Mouse (Mus musculus) erythroblast, embryonic 14.5 days (primary cell): ENCODE data around the gene Ccnl2. TPM values are rescaled to one million over a fixed set of nuclear protein-coding genes. Genes with fewer than 3 reads are reported as not detected.
A peak's percentile ranks its signal among the peaks of the same experiment; 100 is the strongest.

Experiments
- H3K27me3 ChIP-seq: 2 replicates; pipeline ENCODE4 v1.6.1; 2012; ENCODE audit warnings: inconsistent platforms; ENCODE audit not compliant: control insufficient read depth
- H3K36me3 ChIP-seq: 2 replicates; pipeline ENCODE4 v1.6.1; 2012; ENCODE audit warnings: mild to moderate bottlenecking, inconsistent platforms; ENCODE audit not compliant: control insufficient read depth
- H3K4me1 ChIP-seq: 2 replicates; pipeline ENCODE4 v1.6.1; 2012; ENCODE audit warnings: inconsistent platforms; ENCODE audit not compliant: control insufficient read depth
- H3K4me3 ChIP-seq: replicated peaks from 2 replicates; pipeline ENCODE3; 2012; ENCODE audit warnings: moderate library complexity, mild to moderate bottlenecking, inconsistent platforms
- H3K9me3 ChIP-seq: 2 replicates; pipeline ENCODE4 v1.6.1; 2012; ENCODE audit warnings: low read length, inconsistent platforms, mixed read lengths; ENCODE audit not compliant: control insufficient read depth
- GATA1 ChIP-seq: IDR thresholded peaks from 2 replicates; pipeline ENCODE4 v1.6.1; 2012; ENCODE audit warnings: low read length, inconsistent platforms, mixed read lengths
- TAL1 ChIP-seq: IDR thresholded peaks from 3 replicates; pipeline ENCODE4 v1.6.1; 2012; ENCODE audit warnings: low read length, inconsistent platforms, mixed read lengths
- polyA plus RNA-seq: library from polyadenylated mRNA; stranded (reverse); fragments of >175 nt; gene quantifications from 2 replicates; pipeline ENCODE4 v1.2.3, GENCODE M21; 2012

Gene Ccnl2
- polyA plus RNA-seq, 1 experiment: 4.8 TPM

DNA sequence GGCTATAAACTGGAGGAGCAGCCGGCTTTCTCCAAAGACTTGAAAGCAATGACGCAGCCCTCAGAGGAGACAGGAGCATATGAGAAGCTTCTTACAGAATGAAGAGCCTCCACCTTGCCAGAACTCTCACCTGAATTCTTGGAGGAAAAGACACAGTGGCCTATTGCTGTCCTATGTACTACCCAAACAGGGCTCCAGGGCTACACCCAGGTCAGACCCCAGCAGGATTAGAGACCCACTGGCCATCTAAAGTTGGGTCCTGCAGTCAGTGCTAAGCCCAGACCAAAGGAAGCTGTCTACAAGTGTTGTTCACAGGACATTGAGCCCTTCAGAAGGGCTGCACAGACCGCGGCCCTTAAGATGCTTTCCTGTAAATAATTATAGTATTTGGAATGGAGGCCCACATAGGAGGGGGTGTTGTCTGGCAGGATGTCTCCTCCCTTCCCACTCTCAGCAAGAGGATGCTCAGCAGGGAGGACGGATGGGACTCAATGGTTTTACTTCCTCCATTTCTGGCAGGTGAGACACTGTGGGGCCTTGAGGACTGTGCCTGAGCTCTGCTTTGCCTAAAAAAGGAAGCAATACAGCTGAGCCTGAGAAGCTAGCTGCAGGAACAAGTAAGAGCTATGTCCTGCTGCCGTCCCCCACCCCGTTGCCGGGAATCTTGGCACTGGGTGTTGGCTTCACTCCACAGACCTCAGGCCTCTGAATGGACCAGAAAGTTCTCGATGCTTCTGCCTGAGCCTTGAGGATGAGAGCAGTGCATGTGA, 37.1 kb upstream of the Ccnl2 start:
- Histone ChIP-seq H3K36me3 (no peaks in the 10 kb centered on the region), H3K4me1 (peaks cover 18% of the 10 kb centered on the region), H3K27me3 (peaks cover 76% of the 10 kb centered on the region), H3K4me3 (no peak overlapping the region), H3K9me3 (no peaks in the 10 kb centered on the region)
- no peak for TF ChIP-seq TAL1
- no peak for TF ChIP-seq GATA1

- Histone ChIP-seq H3K27me3 (peaks cover 77% of the 10 kb centered on the region), H3K9me3 (no peaks in the 10 kb centered on the region), H3K4me3 (no peak overlapping the region), H3K4me1 (peaks cover 11% of the 10 kb centered on the region), H3K36me3 (no peaks in the 10 kb centered on the region)
- TF ChIP-seq TAL1 (no peak), GATA1 (no peak)
Measured at GRCm38 (mm10) chr4:155775855-155776254, 36.4 kb upstream of the Ccnl2 start.

DNA sequence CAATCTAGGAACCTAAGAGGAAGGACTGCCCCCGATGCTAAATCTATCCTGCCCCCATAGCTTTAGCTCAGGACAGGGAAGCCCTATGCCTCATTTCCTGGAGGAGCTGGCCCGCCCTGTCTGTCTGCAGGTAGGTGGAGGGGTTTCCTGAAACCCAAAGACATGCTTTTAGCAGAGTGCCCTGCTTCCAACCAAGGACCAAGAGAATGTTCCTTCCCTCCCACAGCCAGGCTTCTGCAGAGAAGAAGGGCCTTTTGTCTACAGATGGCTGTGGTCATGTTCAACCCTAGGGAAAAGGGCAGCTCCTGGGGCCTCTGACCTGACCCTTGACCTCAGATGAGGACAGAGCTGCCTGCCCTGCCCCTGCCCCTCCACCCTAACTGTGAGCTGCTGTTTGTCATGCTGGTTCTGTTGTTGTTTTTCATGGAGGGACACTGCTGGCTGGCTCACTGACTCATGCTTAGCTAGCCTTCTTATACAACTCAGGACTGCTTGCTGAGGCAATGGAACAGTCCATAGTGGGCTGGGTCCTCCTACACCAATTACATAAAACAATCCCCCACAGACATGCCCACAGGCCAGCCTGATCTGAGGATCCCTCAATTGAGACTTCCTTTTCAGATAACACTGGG, 35.5 kb upstream of the Ccnl2 start:
- H3K27me3 ChIP-seq: peaks cover 82% of the 10 kb centered on the region

DNA sequence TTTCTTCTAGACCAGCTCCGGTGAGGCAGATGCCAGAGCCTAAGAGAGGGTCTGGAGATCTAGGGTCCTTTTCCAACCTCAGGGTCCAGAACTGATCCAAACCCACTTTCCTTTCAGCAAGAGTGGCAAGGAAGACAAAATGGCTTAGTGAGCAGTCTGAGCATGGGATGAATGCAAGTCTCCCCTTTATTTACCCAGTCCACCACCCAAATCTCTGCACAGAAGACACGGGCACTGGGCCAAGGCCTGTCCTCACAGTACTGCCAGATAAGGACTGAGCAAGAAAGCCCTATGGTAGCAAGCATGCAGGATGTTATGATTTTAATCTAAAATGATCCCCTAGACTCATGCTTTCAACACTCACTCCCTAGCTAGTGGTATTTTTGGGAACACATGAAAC, 34.5 kb upstream of the Ccnl2 start:
- Histone ChIP-seq H3K4me3 (no peak overlapping the region), H3K4me1 (peaks cover 11% of the 10 kb centered on the region), H3K27me3 (peaks cover 82% of the 10 kb centered on the region), H3K9me3 (no peaks in the 10 kb centered on the region), H3K36me3 (no peaks in the 10 kb centered on the region)
- TF ChIP-seq GATA1 (no peak), TAL1 (no peak)

More for the DNA sequence above, 35.5 kb upstream of the Ccnl2 start:
- Histone ChIP-seq H3K9me3 (no peaks in the 10 kb centered on the region), H3K36me3 (no peaks in the 10 kb centered on the region), H3K4me1 (peaks cover 11% of the 10 kb centered on the region), H3K4me3 (no peak overlapping the region)
- TF ChIP-seq GATA1 (no peak), TAL1 (no peak)

GRCm38 (mm10) chr4:155779498-155779897, 32.8 kb upstream of the Ccnl2 start:
- Histone ChIP-seq H3K4me1 (peaks cover 17% of the 10 kb centered on the region), H3K36me3 (no peaks in the 10 kb centered on the region), H3K4me3 (no peak overlapping the region), H3K9me3 (no peaks in the 10 kb centered on the region), H3K27me3 (peaks cover 81% of the 10 kb centered on the region)
- TF ChIP-seq GATA1 (no peak), TAL1 (no peak)

DNA sequence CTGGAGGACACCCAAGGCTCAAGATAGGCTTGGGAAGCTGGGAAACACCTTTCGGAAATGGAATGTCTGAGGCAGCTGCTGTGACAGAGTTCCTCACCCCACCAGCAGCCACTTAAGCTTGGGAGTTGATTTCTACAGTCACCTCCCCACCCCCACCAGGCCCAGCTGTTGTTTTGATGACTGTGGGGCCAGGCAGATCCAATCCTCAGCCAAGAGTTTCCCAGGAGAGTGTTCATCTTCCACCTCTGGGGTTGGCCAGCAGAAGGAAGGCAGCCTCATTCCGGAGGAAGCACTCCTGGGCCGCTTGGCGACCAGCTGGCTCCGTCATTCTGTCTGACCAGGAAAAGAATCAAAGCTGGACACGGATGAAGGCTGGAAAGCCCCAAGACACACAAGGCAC, 31.4 kb upstream of the Ccnl2 start:
- Histone ChIP-seq H3K4me3 (no peak overlapping the region), H3K36me3 (no peaks in the 10 kb centered on the region), H3K9me3 (no peaks in the 10 kb centered on the region), H3K27me3 (peaks cover 71% of the 10 kb centered on the region), H3K4me1 (peaks cover 25% of the 10 kb centered on the region)
- TF ChIP-seq TAL1 (no peak), GATA1 (no peak)

- no peak for TF ChIP-seq TAL1
- TF ChIP-seq GATA1: no peak
- H3K4me1 ChIP-seq: peaks cover 35% of the 10 kb centered on the region
- no peaks in the 10 kb centered on the region for H3K9me3 ChIP-seq
- H3K27me3 ChIP-seq: peaks cover 55% of the 10 kb centered on the region
- peak overlapping the region; percentile 66 for H3K4me3 ChIP-seq
- no peaks in the 10 kb centered on the region for H3K36me3 ChIP-seq
Measured at GRCm38 (mm10) chr4:155783486-155784080, 28.7 kb upstream of the Ccnl2 start.

- Histone ChIP-seq H3K9me3 (no peaks in the 10 kb centered on the region; the same call in 1 of the 2 replicates), H3K27me3 (peaks cover 51% of the 10 kb centered on the region), H3K4me3 (peak overlapping the region; percentile 66), H3K4me1 (peaks cover 42% of the 10 kb centered on the region), H3K36me3 (no peaks in the 10 kb centered on the region)
- TF ChIP-seq TAL1: no peak
- no peak for TF ChIP-seq GATA1
Measured at GRCm38 (mm10) chr4:155784081-155784701, 28.1 kb upstream of the Ccnl2 start.

DNA sequence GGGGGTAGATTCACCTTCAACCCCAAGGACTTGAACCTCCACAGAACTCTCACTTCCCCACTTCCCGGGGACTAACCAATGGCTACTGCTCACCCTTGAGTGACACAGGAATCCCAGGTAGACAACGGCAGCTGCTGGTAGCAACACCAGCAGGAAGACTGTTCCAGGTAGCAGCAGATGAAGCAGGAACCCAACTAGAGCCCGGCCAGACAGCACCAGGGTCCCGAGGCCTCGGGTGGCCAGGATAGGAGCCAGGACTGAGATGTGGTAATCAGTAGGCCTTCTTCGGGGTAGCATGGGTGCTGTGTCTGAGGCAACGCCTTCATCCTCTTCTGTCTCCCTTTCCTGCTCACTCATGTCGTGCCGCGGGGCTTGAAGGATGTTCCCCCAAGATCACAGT, 27.0 kb upstream of the Ccnl2 start:
- H3K36me3 ChIP-seq: no peaks in the 10 kb centered on the region
- H3K27me3 ChIP-seq: peaks cover 43% of the 10 kb centered on the region
- TF ChIP-seq TAL1 (no peak), GATA1 (no peak)
- H3K9me3 ChIP-seq: no peaks in the 10 kb centered on the region; the same call in 1 of the 2 replicates
- H3K4me3 ChIP-seq: no peak overlapping the region
- peaks cover 48% of the 10 kb centered on the region for H3K4me1 ChIP-seq
